Mouse (Mus musculus): ENCODE data around the gene Setd3.

The Setd3 gene

DNA sequence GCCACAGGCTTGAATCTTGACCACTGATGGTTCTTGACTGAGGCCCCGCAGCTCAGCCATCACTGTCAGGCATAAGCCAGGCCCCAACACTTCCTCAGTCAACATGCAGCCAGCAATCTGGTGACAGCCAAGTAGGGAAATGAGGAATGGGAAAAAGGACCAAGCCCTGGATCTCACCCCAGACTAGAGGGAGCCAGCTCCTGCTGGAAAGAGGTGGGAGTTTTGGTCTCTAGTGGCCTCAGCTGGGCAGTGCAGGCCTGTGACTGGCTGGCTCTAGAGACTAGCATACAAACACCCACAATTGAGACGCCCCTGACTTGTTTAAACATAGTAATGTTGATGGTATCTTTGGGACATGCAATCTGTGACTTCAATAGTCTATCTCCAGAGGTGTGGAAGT, 91.6 kb downstream of the Setd3 start:
- no peak for DNase-seq (ENCODE audit: inconsistent age in 2 of 2, low spot score in 1 of 2)

DNA sequence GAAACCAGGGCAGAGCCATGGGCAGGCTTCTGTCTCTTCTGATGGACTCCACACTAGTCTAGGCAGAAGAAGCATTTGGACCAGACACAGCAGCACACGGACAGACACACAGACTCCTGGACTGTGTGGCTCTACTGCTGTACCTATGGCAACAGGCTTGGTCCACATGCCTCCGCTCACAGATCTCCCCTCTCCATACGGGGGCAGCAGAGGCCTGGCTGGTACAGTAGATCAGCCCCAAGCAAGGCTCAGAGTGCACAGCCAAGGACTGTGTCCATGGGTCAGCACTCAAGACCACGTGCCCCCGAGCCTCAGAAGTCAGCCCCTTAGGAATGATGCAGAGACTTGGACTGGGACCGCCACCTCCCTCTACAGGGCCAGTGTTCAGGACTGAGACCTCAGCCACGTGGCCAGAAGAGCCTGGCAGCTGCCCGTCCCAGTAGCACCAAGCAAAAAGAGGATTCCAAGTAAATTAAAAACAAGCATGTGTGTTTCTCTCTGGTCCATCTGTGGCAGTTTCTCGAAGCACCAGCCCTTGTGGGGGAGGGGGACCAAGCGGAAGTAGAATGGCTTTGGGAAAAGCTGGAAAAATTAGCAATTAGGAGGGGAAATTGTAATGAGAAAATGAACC, 100.9 kb downstream of the Setd3 start:
- no peak for DNase-seq (ENCODE audit: inconsistent age in 2 of 2, low spot score in 1 of 2)

DNA sequence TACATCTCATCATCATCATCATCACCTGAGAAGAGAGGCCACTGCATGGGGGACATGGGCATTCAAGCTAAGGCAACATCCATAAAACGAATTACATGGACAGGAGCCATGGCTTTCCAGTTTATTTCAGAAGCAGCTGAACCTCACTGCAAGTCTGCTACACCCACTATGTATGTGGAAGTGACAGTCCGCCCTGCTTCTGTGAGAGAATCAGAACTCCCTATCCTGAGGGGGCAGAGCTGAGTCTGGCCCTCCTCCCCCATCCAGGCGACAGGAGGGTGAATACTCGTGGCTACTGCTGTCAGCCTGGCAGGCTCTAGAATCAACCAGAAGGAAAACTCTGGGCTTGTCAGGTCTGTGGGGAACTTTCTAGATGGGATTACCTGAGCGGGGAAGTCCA, 106.2 kb downstream of the Setd3 start:
- no peak for DNase-seq (ENCODE audit: inconsistent age in 2 of 2, low spot score in 1 of 2)

DNA sequence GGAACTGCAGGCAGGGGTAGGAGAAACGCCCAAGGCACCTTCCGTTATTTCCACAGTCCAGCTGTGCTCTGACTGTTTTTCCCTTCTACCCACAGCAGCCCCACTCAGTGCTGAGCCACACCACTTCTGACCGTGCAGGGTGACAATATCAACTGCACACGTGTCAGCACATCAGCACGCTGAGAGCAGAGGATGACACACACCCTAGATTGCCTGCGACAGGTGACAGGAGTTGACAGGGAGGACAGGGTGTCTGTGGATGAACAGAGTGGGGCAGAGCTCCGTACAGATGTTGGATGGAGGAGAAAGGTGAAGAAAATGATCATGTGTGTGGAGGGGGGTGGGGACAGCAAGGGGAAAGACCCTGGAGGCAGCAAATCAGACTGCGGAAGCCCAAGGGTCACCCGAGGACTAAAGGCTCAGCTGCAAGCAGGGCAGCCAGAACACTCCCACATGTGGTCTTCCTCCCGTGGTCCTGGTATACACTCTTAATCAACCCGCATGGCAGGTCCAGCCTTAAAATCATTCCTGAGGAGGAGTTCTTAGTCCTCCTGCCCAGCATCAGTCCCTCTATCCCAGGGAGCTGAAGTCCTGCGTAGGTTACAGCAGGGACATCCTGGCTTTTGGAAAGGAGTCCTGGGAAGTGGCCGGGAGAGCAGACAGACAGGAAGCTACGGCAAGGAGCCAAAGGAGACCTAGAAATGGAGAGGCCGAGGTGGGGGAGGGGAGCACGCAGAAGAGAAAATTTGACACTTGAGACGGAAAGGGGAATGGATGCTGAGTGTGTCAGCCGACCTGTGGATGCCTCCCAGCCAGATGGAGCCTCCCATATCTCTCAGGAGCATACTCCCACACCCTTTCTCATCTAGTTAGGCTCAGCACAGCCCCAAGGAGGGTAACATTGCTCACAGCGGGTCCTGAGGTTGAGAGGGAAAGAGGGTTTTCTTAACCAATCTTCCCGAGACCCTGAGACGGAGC, 108.1 kb downstream of the Setd3 start:
- DNase-seq (ENCODE audit: inconsistent age in 2 of 2, low spot score in 1 of 2), result no peak

DNA sequence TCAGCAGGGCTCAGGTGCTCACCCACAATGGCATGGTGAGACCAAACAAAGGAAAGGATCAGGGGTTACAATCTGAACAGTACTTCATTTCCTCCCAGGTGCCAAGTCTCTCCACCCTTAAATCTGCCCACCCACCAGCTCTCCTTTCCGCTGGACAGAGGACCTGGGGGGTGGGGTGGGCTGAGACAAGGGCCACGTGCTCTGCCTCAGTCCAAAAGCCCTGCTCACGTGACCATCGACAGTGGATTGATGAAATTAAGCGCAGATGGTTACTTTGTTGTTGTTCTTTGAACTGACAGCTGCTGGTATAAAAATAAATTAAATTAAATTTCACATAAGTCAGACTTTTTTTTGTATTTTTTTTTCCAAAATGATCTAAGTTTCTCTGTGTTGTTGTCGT, 109.6 kb downstream of the Setd3 start:
- DNase-seq (ENCODE audit: inconsistent age in 2 of 2, low spot score in 1 of 2), result no peak

DNA sequence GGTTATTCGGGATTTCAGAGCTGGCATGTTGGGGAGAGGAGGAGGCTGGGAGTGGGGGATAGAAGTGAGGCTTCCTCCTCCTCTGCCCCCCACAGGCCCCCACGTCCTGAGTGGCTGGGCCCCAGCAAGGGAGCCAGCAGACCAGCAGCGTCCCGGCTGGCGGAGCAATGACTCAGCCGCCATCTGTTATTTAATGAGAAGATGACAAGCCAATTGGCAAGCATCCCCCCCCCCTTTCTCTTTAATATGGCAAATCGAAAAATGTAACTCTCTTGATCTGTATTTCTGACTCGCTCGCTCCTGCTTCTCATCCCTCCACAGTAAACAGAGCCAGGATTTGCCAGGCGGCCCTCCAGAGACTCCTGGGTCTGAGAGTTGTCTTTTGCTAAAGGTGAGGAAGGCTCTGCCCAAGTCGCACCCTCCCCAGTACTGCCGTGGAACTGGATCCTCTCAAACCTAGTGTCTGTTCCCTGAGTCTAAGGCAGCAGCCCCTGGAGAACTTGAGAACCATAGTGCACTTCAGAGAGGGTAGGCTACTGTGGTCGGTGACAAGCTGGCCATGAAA, 111.2 kb downstream of the Setd3 start:
- DNase-seq (ENCODE audit: inconsistent age in 2 of 2, low spot score in 1 of 2), result peak in 1 of 2 experiments; percentile 54

DNA sequence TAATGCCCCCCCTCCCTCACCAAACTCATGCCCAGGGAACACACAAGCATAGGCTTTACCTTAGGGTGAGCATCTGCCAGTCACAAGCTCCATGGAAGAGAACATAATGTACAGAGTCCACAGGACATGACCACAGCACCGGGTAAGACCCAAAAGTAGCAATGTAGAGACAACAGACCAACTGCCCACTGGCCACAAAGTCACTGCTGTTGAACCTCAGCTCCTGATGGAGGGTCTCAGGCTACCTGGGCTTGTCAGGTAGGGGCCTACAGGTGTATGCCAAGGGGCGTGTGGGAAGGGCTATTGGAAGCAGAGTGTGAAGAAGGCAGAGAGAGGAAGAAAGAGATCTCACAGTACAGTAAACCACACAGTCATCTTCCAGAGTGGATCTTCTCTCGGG, 111.9 kb downstream of the Setd3 start:
- no peak for DNase-seq (ENCODE audit: inconsistent age in 2 of 2, low spot score in 1 of 2)

DNA sequence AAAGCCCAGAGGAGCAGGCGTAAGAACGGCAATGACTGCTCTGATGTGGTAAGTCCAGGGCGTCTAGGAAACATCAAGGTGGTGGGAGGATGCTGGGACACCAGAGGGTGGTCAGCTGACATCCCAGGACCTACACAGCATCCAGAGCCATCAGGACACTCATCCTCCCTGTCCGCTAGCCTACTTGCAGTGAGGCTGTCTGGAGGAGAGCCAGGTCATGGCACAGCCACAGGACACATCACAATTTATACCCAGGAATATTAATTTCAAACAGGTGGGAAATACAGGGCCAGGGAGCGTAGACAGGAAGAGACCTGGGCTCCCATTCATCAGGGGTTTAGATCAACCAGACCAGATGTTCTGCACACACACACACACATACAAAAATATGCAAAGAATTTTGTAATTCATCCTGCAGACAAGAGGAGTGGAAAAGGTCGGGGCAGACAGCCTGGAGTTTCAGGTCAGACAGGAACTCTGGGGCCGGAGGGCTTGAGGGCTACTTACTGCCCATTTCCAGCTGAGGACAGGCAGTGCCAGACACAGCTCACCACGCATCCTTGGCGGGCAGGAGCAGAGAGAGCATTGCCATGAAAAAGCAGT, 114.6 kb downstream of the Setd3 start:
- no peak for DNase-seq (ENCODE audit: inconsistent age in 2 of 2, low spot score in 1 of 2)

DNA sequence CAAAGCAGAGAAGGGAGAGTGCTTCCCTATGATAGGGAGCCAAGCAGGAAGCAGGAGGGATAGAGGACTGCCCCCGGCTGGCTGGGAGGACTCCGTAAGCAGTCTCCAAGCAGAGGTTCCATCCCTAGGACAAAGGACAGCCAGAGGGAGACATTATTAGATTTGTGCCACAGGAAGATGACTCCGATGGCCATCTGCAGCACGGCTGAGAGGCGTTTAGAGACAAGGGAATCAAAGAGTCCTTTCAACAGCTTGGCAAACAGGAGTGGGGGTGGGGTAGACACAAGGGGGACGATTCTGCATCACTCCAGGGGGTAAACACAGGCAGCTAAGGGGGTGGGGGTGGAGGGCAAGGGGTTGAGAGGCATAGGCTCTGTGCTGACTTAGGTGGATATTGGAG, 115.1 kb downstream of the Setd3 start:
- DNase-seq (ENCODE audit: inconsistent age in 2 of 2, low spot score in 1 of 2), result no peak

DNA sequence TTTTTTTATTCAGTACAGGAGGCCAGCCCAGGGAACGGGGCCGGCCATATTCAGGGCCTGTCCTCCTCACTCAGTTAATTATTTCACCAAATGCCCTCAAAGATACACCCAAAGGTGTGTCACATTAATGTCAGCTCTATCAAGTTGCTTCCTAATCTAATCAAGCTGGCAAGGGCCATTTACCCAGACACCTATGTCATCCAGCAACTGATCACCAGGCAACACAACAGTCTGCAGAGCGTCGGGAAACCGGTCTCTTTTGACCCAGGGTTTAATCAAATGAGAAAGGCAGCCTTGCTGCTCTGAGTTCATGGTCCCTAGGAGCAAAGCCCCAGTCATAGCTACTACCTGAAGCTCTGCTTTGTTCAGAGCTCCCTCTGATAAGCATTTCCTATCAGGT, 117.0 kb downstream of the Setd3 start:
- DNase-seq (ENCODE audit: inconsistent age in 2 of 2, low spot score in 1 of 2), result no peak

DNA sequence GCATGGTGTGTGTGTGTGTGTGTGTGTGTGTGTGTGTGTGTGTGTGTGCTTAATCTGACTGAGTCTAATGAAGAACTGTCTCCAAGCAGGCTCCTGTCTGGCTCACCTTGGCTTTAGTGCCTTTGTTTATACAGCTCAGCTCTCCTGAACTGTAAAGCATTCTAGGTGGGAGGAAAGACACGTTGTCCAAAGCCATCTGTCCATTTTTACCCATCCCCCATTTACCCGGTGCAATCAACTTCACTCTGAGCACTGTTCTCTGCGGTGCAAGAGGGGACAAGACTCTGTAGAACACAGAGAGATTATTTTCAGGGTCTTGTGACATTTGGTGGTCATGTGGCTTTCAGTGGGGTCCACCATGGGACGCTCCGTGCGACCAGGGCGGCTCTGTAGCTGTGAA, 117.5 kb downstream of the Setd3 start:
- DNase-seq (ENCODE audit: inconsistent age in 2 of 2, low spot score in 1 of 2), result no peak

Data from adrenal gland, adult (tissue).